Mouse (Mus musculus) cortical plate, adult 2 months (tissue): ENCODE results near the gene Gm21974.

Experiments used
- CTCF ChIP-seq: fragments of 200-500 bp; IDR thresholded peaks from 2 replicates; pipeline ENCODE4 v1.5.1; 2011; ENCODE audit warnings: mild to moderate bottlenecking, control low read depth, low read length; ENCODE audit not compliant: insufficient read depth; ENCODE audit errors: extremely low read depth
- POLR2A ChIP-seq: fragments of 200-500 bp; IDR thresholded peaks from 2 replicates; pipeline ENCODE4 v1.6.1; 2011; ENCODE audit warnings: mild to moderate bottlenecking, low read length, control low read depth; ENCODE audit not compliant: insufficient read depth; ENCODE audit errors: extremely low read depth

- TF ChIP-seq CTCF, result no peak
- TF ChIP-seq POLR2A, result no peak
These were observed 31.6 kb upstream of the Gm21974 start for GRCm38 (mm10) chr7:127926846-127927245.
